Mouse (Mus musculus) kidney, adult 2 months (tissue): ENCODE data around the gene Lsm4.

Experiments
- CTCF ChIP-seq: fragments of 200-500 bp; conservative IDR thresholded peaks from 2 replicates; pipeline ENCODE4 v1.5.1; 2011; ENCODE audit warnings: low read depth, mild to moderate bottlenecking, control low read depth, low read length, moderate library complexity, mixed read lengths; ENCODE audit not compliant: insufficient read depth, insufficient read length
- POLR2A ChIP-seq: fragments of 200-500 bp; IDR thresholded peaks from one replicate; pipeline ENCODE4 v1.6.1; 2011; ENCODE audit warnings: low read depth, low read length, control low read depth

DNA sequence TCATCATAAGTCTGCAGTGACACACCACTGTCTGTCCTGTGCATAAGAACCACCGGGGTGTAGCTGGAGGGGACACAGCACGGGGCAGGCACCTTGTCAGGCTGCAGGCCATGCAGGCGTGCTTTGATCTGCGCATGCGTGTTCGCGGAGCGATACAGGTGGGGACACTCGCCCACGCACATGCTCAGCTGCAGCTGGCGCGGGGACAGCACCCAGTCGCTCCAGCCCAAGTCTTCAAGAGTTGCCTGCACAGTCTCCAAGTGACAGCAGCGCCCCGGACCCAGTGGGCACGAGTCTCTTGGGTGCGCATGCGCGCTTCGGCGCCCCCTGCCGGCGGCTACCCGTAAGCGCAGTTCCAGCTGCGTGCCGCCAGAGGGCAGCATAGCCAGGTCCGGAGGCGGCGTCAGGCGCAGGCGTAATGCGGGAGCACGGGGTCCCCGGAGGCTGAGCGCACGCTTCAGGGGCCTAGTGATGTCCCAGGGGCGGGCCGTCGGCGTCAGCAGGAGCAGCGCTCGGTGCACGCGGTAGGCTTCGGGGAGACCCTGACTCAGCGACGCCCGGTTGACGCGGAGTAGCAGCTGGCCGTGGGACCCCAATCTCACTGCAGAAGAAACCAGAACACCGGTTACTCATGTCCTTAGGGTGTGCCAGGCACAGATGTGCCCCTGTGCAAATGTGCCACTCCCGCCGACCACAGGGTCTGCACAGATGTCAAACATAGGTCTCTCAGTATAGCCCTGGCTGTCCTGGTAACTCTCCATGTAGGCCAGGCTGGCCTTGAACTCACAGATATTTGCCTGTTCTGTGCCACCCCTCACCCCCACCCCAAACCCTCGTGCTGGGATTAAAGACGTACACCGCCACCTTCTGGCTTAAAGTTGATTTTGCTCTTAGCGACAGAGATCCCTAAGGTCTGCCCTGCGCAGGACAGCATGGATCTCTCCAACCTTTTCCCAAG, 43.2 kb upstream of the Lsm4 start:
- no peak for TF ChIP-seq POLR2A
- TF ChIP-seq CTCF = peak; percentile 99
